Mouse (Mus musculus) stomach, embryonic 14.5 days (tissue): Measurements from ENCODE around the gene Mast4. TPM values are rescaled to one million over a fixed set of nuclear protein-coding genes. Genes with fewer than 3 reads are reported as not detected.

Experiments
- ATAC-seq: fragments of 200-750 bp; cut with Nextera tagmentation; 2 replicates; pipeline ENCODE4 v1.8.0; 2017; ENCODE audit warnings: low read depth, moderate TSS enrichment; ENCODE audit not compliant: insufficient number of reproducible peaks, insufficient read depth, low FRiP score
- H3K27ac ChIP-seq: fragments of 300-500 bp; sonication (generic); 2 replicates; pipeline ENCODE4 v1.5.1; 2014; ENCODE audit warnings: mild to moderate bottlenecking, low read length, moderate library complexity, mixed read lengths
- H3K27me3 ChIP-seq: fragments of 300-500 bp; sonication (generic); 2 replicates; pipeline ENCODE4 v1.6.1; 2014; ENCODE audit warnings: low read length, control low read depth, mixed read lengths; ENCODE audit not compliant: control insufficient read depth, insufficient read depth
- H3K36me3 ChIP-seq: fragments of 300-500 bp; sonication (generic); 2 replicates; pipeline ENCODE4 v1.6.1; 2014; ENCODE audit warnings: mild to moderate bottlenecking, control low read depth, low read length, moderate library complexity, mixed read lengths; ENCODE audit not compliant: control insufficient read depth, insufficient read depth
- H3K4me1 ChIP-seq: fragments of 300-500 bp; sonication (generic); 2 replicates; pipeline ENCODE4 v1.6.1; 2014; ENCODE audit warnings: low read length, control low read depth, mixed read lengths; ENCODE audit not compliant: control insufficient read depth, insufficient read depth
- H3K4me2 ChIP-seq: fragments of 300-500 bp; sonication (generic); replicated peaks from 2 replicates; pipeline ENCODE4 v1.6.1; 2014; ENCODE audit warnings: low read depth, low read length, control low read depth
- H3K4me3 ChIP-seq: fragments of 300-500 bp; sonication (generic); 2 replicates; pipeline ENCODE4 v1.5.1; 2014; ENCODE audit warnings: low read depth, low read length, control low read depth
- H3K9ac ChIP-seq: fragments of 300-500 bp; sonication (generic); replicated peaks from 2 replicates; pipeline ENCODE4 v1.6.1; 2014; ENCODE audit warnings: low read depth, mild to moderate bottlenecking, control low read depth, low read length, moderate library complexity, mixed read lengths
- H3K9me3 ChIP-seq: fragments of 300-500 bp; sonication (generic); 2 replicates; pipeline ENCODE4 v1.6.1; 2016; ENCODE audit warnings: low read depth, low read length, control low read depth; ENCODE audit not compliant: control insufficient read depth
- WGBS: fragments of 180-500 bp; shearing (Covaris S2); extraction: QIAGEN DNeasy Blood & Tissue Kit; methylation state at CpG from one replicate; pipeline ENCODE4 v1.1.7; 2014; 5-methylcytosine and 5-hydroxymethylcytosine counted together
- polyA plus RNA-seq: library from polyadenylated mRNA; unstranded; fragments of >200 nt; fragmentation: Nextera tagmentation; extraction: Ambion mirVana; gene quantifications from 2 replicates; pipeline ENCODE4 v1.2.1, GENCODE M21; 2014

Gene Mast4
- polyA plus RNA-seq, 1 experiment from 2014 or later: 48.0 TPM

DNA sequence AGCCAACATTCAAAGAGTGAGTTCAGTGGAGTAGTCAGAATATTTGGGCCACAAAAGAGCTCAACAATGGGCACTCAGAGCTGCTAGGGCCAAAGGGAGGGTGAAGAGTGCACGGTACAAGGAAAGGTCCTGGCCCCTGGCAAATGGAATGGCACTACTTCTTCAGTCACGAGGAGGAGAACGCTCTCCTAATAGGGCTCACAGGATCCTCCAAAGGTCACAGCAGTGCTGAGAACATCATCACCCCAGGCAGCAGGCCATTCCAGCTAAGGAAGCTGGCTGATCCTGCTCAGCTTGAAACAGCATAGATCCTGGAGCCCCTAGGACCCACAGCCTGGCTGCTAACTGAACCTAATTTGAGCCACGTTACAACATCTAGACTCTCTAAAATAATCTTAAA, 389.8 kb downstream of the Mast4 start:
- no peaks in the 10 kb centered on the region for H3K9me3 ChIP-seq
- no peaks in the 10 kb centered on the region for H3K36me3 ChIP-seq
- H3K27ac ChIP-seq: no peak overlapping the region
- ATAC-seq: no peak
- H3K9ac ChIP-seq: no peak overlapping the region
- no peaks in the 10 kb centered on the region for H3K27me3 ChIP-seq
- 89% methylated on average over 4 of the region's 4 CpGs for WGBS
- H3K4me2 ChIP-seq: no peak overlapping the region
- H3K4me1 ChIP-seq: no peaks in the 10 kb centered on the region
- no peak overlapping the region for H3K4me3 ChIP-seq

DNA sequence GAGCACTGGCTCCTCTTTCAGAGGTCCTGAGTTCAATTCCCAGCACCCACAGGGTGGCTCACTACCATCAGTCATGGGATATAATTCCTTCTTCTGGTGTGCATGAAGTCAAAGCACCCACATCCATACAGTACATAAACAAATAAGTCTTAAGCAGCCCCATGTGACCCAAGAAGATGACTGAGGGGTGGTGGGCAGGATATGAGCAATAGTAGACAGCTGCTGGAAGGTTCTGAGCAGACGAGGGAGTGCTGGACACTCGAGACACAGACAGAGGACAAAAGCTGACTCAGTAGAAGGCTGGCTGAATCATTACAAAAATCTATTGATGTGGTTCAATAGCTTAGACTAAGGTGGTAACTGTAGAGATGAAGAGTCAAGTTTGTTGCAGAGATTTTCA, 391.7 kb downstream of the Mast4 start:
- no peaks in the 10 kb centered on the region for H3K36me3 ChIP-seq
- no peak overlapping the region for H3K4me2 ChIP-seq
- H3K27me3 ChIP-seq: no peaks in the 10 kb centered on the region
- H3K9ac ChIP-seq: no peak overlapping the region
- H3K9me3 ChIP-seq: no peaks in the 10 kb centered on the region
- H3K27ac ChIP-seq: no peak overlapping the region
- ATAC-seq: no peak
- WGBS: 84% methylated on average over 2 of the region's 2 CpGs
- H3K4me3 ChIP-seq: no peak overlapping the region
- H3K4me1 ChIP-seq: no peaks in the 10 kb centered on the region

DNA sequence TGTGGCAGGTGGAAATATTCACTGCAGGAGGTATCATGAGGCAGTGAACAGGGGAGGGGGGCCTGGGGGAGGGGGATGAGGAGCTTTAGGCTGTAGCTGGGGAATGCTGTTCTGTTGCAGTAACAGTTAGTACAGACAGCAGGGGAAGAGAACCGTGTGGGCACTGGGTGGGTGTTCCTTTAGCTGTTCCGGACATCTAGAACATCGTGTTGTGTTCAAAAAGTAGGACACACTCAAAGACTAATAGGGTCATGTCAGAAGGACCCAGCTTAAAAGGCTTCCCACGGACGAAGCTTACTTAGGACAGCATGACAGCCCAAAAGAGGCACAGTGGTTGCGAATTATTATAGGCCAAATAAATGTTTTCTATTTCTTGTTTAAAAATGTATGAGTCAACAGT, 393.8 kb downstream of the Mast4 start:
- Histone ChIP-seq H3K27ac (no peak overlapping the region), H3K9ac (no peak overlapping the region), H3K4me3 (no peak overlapping the region), H3K36me3 (no peaks in the 10 kb centered on the region), H3K4me1 (no peaks in the 10 kb centered on the region), H3K27me3 (no peaks in the 10 kb centered on the region), H3K4me2 (no peak overlapping the region), H3K9me3 (no peaks in the 10 kb centered on the region)
- WGBS: 82% methylated on average over 6 of the region's 6 CpGs
- ATAC-seq: no peak

DNA sequence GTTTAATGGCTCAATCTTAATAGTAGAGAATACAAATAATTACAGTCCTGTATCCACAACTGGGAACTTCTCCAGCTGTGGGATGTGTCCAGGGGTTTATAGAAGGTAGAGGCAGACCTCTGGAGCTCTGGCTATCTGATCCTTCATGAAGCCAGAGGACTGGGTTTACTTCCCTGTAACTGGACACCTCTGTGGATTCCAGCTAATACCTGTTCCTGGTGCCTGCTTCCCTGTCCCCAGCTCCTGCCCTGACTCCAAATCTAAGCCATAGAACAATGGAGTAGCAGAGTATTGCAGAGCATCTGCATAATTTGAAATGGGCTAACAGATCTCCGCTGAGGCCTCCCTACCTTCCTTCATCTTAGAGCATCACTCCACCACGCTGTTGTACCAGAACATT, 398.1 kb downstream of the Mast4 start:
- no peak for ATAC-seq
- H3K27me3 ChIP-seq: no peaks in the 10 kb centered on the region
- H3K36me3 ChIP-seq: no peaks in the 10 kb centered on the region
- H3K27ac ChIP-seq: no peak overlapping the region
- no peak overlapping the region for H3K4me2 ChIP-seq
- no peak overlapping the region for H3K4me3 ChIP-seq
- no peak overlapping the region for H3K9ac ChIP-seq
- H3K4me1 ChIP-seq: no peaks in the 10 kb centered on the region
- WGBS: 94% methylated on average over 2 of the region's 2 CpGs
- H3K9me3 ChIP-seq: no peaks in the 10 kb centered on the region

DNA sequence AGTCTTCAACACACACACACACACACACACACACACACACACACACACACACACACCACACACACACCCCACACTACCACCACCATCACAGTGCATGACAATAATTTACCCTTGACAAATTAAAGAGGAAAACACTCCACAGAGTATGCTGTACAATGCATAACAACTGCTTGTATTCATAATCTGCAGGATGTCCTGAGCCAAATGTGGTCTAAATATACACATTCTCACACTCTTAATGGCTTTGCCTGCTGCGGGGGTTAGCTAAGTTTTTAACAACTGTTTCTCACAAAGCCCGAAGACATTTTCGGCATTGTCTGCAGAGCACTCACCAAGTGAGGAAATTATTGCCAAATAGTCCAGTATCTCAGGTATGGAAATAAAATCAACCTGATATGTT, 398.5 kb downstream of the Mast4 start:
- H3K27ac ChIP-seq: no peak overlapping the region

DNA sequence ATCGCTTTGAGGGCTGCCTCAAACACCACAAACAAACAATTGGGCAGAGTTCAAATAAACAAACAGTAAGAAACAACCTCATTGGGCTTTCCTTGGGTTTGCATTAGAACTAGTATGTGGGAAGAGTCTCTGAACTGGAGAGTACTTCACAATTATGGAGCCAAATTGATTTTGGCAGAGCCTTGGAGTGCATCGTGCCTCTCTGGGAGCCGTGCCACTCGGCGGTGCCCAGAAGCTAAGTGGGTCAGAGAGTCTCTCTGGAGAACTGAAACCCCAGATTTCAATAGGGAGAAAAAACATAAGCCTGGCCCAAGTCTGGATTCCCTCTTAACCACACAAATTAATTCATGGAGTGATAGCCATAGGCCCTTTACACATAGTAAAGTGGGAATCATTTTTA, 400.6 kb downstream of the Mast4 start:
- Histone ChIP-seq H3K9me3 (no peaks in the 10 kb centered on the region), H3K36me3 (no peaks in the 10 kb centered on the region), H3K4me2 (no peak overlapping the region), H3K4me3 (no peak overlapping the region), H3K27ac (no peak overlapping the region), H3K4me1 (no peaks in the 10 kb centered on the region), H3K27me3 (no peaks in the 10 kb centered on the region), H3K9ac (no peak overlapping the region)
- no peak for ATAC-seq
- WGBS: 90% methylated on average over 5 of the region's 5 CpGs

More for the DNA sequence above, 398.5 kb downstream of the Mast4 start:
- Histone ChIP-seq H3K4me1 (no peaks in the 10 kb centered on the region), H3K4me3 (no peak overlapping the region), H3K9ac (no peak overlapping the region), H3K27me3 (no peaks in the 10 kb centered on the region), H3K36me3 (no peaks in the 10 kb centered on the region), H3K4me2 (no peak overlapping the region), H3K9me3 (no peaks in the 10 kb centered on the region)
- WGBS: 56% methylated on average over 3 of the region's 3 CpGs
- no peak for ATAC-seq

DNA sequence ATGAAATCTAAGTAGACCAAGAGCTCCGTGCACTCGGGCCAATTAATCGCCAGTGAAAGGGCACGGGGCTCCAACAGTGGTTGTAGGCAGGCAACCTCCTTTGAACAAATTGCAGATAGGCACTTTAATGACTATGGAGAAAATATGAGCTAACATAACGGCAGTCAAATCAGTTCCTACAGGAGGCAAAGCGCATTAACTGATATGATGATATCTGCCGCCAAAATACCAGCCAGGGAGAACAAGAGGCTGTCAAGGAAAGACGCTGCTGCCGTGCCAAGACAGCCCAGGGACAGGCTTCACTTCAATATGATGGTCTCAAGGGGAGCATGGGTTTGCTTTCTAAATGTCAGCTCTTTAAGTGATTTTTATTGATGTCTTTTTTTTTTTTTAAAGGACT, 401.9 kb downstream of the Mast4 start:
- no peak overlapping the region for H3K4me2 ChIP-seq
- H3K36me3 ChIP-seq: no peaks in the 10 kb centered on the region
- no peak overlapping the region for H3K4me3 ChIP-seq
- no peak for ATAC-seq
- no peaks in the 10 kb centered on the region for H3K4me1 ChIP-seq
- no peak overlapping the region for H3K27ac ChIP-seq
- H3K27me3 ChIP-seq: no peaks in the 10 kb centered on the region
- no peaks in the 10 kb centered on the region for H3K9me3 ChIP-seq
- WGBS: 73% methylated on average over 9 of the region's 9 CpGs
- H3K9ac ChIP-seq: no peak overlapping the region

DNA sequence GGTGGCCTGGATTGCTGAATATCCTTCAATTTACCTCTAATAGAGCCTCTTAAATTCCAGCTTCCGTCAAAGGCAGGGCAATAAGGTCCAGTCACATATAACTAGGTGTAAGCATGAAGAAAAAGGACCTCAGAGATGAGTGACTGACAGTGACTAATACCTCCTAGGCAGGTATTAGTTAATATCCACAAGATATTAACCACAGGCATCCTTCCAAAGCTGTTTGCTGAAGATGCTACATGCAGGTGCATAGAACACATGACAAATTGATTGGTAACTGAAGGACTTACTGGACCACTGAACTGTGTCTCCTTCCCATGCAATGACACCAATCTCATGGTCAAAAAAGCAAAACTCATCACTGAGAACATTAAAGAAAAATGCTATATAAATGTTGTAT, 402.3 kb downstream of the Mast4 start:
- no peak overlapping the region for H3K4me2 ChIP-seq
- no peak for ATAC-seq
- H3K9ac ChIP-seq: no peak overlapping the region
- H3K27me3 ChIP-seq: no peaks in the 10 kb centered on the region
- H3K4me1 ChIP-seq: no peaks in the 10 kb centered on the region
- no peak overlapping the region for H3K4me3 ChIP-seq
- WGBS: 96% methylated on average over 1 of the region's 1 CpGs
- no peaks in the 10 kb centered on the region for H3K36me3 ChIP-seq
- H3K9me3 ChIP-seq: no peaks in the 10 kb centered on the region
- no peak overlapping the region for H3K27ac ChIP-seq

DNA sequence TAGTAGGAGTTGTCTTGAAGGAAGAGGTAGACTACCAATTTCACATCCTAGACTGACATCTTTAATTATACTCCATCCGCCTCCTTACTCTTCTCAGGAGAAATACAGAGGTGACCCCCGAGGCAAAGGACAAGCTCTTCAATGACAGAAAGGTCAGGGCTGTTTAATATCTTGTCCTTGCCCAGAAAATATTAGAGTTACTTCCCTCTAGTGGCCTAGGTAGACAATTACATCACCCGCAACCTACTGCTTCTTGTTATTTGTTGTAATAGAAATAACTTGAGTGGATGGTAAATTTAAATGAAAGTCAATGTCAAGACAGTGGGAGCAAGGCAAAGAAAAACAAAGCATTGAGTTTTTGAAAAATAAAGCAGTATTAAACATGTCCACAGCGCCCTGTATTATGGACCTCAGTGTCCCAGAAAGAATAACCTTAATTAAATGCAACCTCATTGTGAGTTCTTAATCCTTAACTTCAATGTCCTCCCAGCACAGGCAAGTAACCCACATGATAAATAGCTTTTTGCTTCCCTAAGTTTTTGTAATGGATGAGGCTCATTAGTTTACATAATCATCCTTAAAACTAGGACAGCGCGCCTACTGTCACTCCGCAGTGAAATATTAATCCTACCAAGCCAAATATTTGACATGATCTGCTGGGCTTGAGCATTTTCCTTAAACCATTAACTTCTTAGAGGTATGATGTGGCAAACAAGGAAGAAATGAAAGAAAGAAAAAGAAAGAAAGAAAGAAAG, 408.3 kb downstream of the Mast4 start:
- Histone ChIP-seq H3K4me2 (no peak overlapping the region), H3K4me1 (no peaks in the 10 kb centered on the region), H3K27ac (no peak overlapping the region), H3K9ac (no peak overlapping the region), H3K36me3 (no peaks in the 10 kb centered on the region), H3K4me3 (no peak overlapping the region), H3K9me3 (no peaks in the 10 kb centered on the region), H3K27me3 (no peaks in the 10 kb centered on the region)
- no peak for ATAC-seq
- WGBS: 68% methylated on average over 7 of the region's 7 CpGs
